Mouse (Mus musculus) kidney, adult 2 months (tissue): ENCODE measurements around the gene Ggps1.

ENCODE experiments used
- CTCF ChIP-seq: fragments of 200-500 bp; conservative IDR thresholded peaks from 2 replicates; pipeline ENCODE4 v1.5.1; 2011; ENCODE audit warnings: low read depth, mild to moderate bottlenecking, control low read depth, low read length, moderate library complexity, mixed read lengths; ENCODE audit not compliant: insufficient read depth, insufficient read length
- POLR2A ChIP-seq: fragments of 200-500 bp; IDR thresholded peaks from one replicate; pipeline ENCODE4 v1.6.1; 2011; ENCODE audit warnings: low read depth, low read length, control low read depth

GRCm38 (mm10) chr13:14088669-14089068, 25.4 kb upstream of the Ggps1 start:
- TF ChIP-seq CTCF (no peak), POLR2A (no peak)
